Mouse (Mus musculus) liver, embryonic 15.5 days (tissue): Measurements from ENCODE around the gene B3galt6. TPM values are rescaled to one million over a fixed set of nuclear protein-coding genes. Genes with fewer than 3 reads are reported as not detected.

ENCODE experiments used
- ATAC-seq: fragments of 200-750 bp; cut with Nextera tagmentation; 2 replicates; pipeline ENCODE4 v1.8.0; 2017; ENCODE audit warnings: moderate number of reproducible peaks, mild to moderate bottlenecking, moderate library complexity; ENCODE audit not compliant: insufficient read depth
- H3K27ac ChIP-seq: fragments of 300-500 bp; sonication (generic); replicated peaks from 2 replicates; pipeline ENCODE4 v1.5.1; 2015; ENCODE audit warnings: mild to moderate bottlenecking, inconsistent platforms
- H3K27me3 ChIP-seq: fragments of 300-500 bp; sonication (generic); 2 replicates; pipeline ENCODE4 v1.6.1; 2015; ENCODE audit warnings: mild to moderate bottlenecking, inconsistent platforms
- H3K36me3 ChIP-seq: fragments of 300-500 bp; sonication (generic); replicated peaks from 2 replicates; pipeline ENCODE4 v1.6.1; 2015; ENCODE audit warnings: moderate library complexity, mild to moderate bottlenecking, inconsistent platforms
- H3K4me1 ChIP-seq: fragments of 300-500 bp; sonication (generic); replicated peaks from 2 replicates; pipeline ENCODE4 v1.6.1; 2015; ENCODE audit warnings: inconsistent platforms
- H3K4me2 ChIP-seq: fragments of 300-500 bp; sonication (generic); 2 replicates; pipeline ENCODE4 v1.6.1; 2015; ENCODE audit warnings: moderate library complexity, mild to moderate bottlenecking, inconsistent platforms
- H3K4me3 ChIP-seq: fragments of 300-500 bp; sonication (generic); replicated peaks from 2 replicates; pipeline ENCODE4 v1.5.1; 2015; ENCODE audit warnings: mild to moderate bottlenecking, inconsistent platforms
- H3K9ac ChIP-seq: fragments of 300-500 bp; sonication (generic); 2 replicates; pipeline ENCODE4 v1.6.1; 2015; ENCODE audit warnings: moderate library complexity, mild to moderate bottlenecking, inconsistent platforms
- H3K9me3 ChIP-seq: fragments of 300-500 bp; sonication (generic); replicated peaks from 2 replicates; pipeline ENCODE4 v1.6.1; 2016; ENCODE audit warnings: inconsistent platforms
- WGBS: fragments of 180-500 bp; shearing (Covaris S2); methylation state at CpG from one replicate; pipeline ENCODE4 v1.1.7; 2015; ENCODE audit warnings: mixed read lengths; ENCODE audit not compliant: insufficient replicate concordance; 5-methylcytosine and 5-hydroxymethylcytosine counted together
- polyA plus RNA-seq: library from polyadenylated mRNA; unstranded; fragments of >200 nt; fragmentation: Nextera tagmentation; extraction: Ambion mirVana; gene quantifications from 2 replicates; pipeline ENCODE4 v1.2.1, GENCODE M21; 2015

The B3galt6 gene
- polyA plus RNA-seq, 1 experiment from 2014 or later = 4.4 TPM

GRCm38 (mm10) chr4:155991908-155992230 lies 580 bp downstream of the B3galt6 start:
- Histone ChIP-seq H3K36me3 (peaks cover 10% of the 10 kb centered on the region), H3K4me1 (peaks cover 70% of the 10 kb centered on the region), H3K4me3 (peak overlapping the region; percentile 98), H3K27ac (peak overlapping the region; percentile 99), H3K9me3 (no peaks in the 10 kb centered on the region), H3K27me3 (no peaks in the 10 kb centered on the region), H3K4me2 (peak overlapping the region; percentile 100), H3K9ac (peak overlapping the region; percentile 82)
- no peak for ATAC-seq
- 18% methylated on average over 37 of the region's 37 CpGs for WGBS

- Histone ChIP-seq H3K4me2 (peak overlapping the region; percentile 100), H3K27ac (peak overlapping the region; percentile 99), H3K9me3 (no peaks in the 10 kb centered on the region), H3K4me3 (peak overlapping the region; percentile 98), H3K4me1 (peaks cover 70% of the 10 kb centered on the region), H3K36me3 (peaks cover 5% of the 10 kb centered on the region), H3K27me3 (no peaks in the 10 kb centered on the region), H3K9ac (peak overlapping the region; percentile 82)
- ATAC-seq = no peak
- WGBS = 65% methylated on average over 22 of the region's 22 CpGs
These were observed 1.1 kb downstream of the B3galt6 start for GRCm38 (mm10) chr4:155991211-155991907.

GRCm38 (mm10) chr4:155983788-155984187 lies 8.7 kb downstream of the B3galt6 start:
- H3K27ac ChIP-seq = no peak overlapping the region
- WGBS = 40% methylated on average over 2 of the region's 2 CpGs
- H3K4me2 ChIP-seq = no peak overlapping the region
- peaks cover 3% of the 10 kb centered on the region; the same call in 1 of the 2 replicates for H3K27me3 ChIP-seq
- H3K4me1 ChIP-seq = peaks cover 23% of the 10 kb centered on the region
- no peak overlapping the region for H3K9ac ChIP-seq
- no peaks in the 10 kb centered on the region for H3K36me3 ChIP-seq
- ATAC-seq = no peak
- no peak overlapping the region for H3K4me3 ChIP-seq
- H3K9me3 ChIP-seq = no peaks in the 10 kb centered on the region

GRCm38 (mm10) chr4:155981436-155982082 lies 10.9 kb downstream of the B3galt6 start:
- no peaks in the 10 kb centered on the region for H3K36me3 ChIP-seq
- H3K4me3 ChIP-seq = no peak overlapping the region
- H3K27ac ChIP-seq = no peak overlapping the region
- 37% methylated on average over 12 of the region's 12 CpGs for WGBS
- peaks cover 3% of the 10 kb centered on the region; the same call in 1 of the 2 replicates for H3K27me3 ChIP-seq
- H3K9me3 ChIP-seq = no peaks in the 10 kb centered on the region
- no peak overlapping the region for H3K4me2 ChIP-seq
- peaks cover 8% of the 10 kb centered on the region; the same call in 1 of the 2 replicates for H3K4me1 ChIP-seq
- ATAC-seq = no peak
- no peak overlapping the region for H3K9ac ChIP-seq

GRCm38 (mm10) chr4:155973239-155973638 lies 19.2 kb downstream of the B3galt6 start:
- H3K9ac ChIP-seq = no peak overlapping the region
- H3K27ac ChIP-seq = no peak overlapping the region
- 79% methylated on average over 2 of the region's 2 CpGs for WGBS
- H3K27me3 ChIP-seq = no peaks in the 10 kb centered on the region
- H3K9me3 ChIP-seq = no peaks in the 10 kb centered on the region
- H3K36me3 ChIP-seq = no peaks in the 10 kb centered on the region
- ATAC-seq = no peak
- no peak overlapping the region for H3K4me3 ChIP-seq
- H3K4me1 ChIP-seq = peaks cover 23% of the 10 kb centered on the region
- no peak overlapping the region for H3K4me2 ChIP-seq

- ATAC-seq = no peak
- Histone ChIP-seq H3K4me2 (no peak overlapping the region), H3K9me3 (no peaks in the 10 kb centered on the region), H3K27ac (no peak overlapping the region), H3K36me3 (0 out of 2 replicates have a peak, but pooled peaks cover 1% of the 10 kb centered on the region), H3K27me3 (no peaks in the 10 kb centered on the region), H3K4me3 (no peak overlapping the region), H3K4me1 (peaks cover 27% of the 10 kb centered on the region), H3K9ac (no peak overlapping the region)
- WGBS = 74% methylated on average over 6 of the region's 6 CpGs
These were observed 19.8 kb downstream of the B3galt6 start for GRCm38 (mm10) chr4:155972651-155973050.

GRCm38 (mm10) chr4:155970286-155970685 lies 22.2 kb downstream of the B3galt6 start:
- no peak for ATAC-seq

GRCm38 (mm10) chr4:155969043-155969653 lies 23.3 kb downstream of the B3galt6 start:
- H3K4me3 ChIP-seq = peak overlapping the region; percentile 15; the same call in 1 of the 2 replicates
- WGBS = 39% methylated on average over 13 of the region's 13 CpGs

More at GRCm38 (mm10) chr4:155970286-155970685, 22.2 kb downstream of the B3galt6 start:
- H3K36me3 ChIP-seq = peaks cover 20% of the 10 kb centered on the region
- no peaks in the 10 kb centered on the region for H3K9me3 ChIP-seq
- H3K4me3 ChIP-seq = no peak overlapping the region
- H3K4me2 ChIP-seq = no peak overlapping the region
- H3K4me1 ChIP-seq = peaks cover 44% of the 10 kb centered on the region
- H3K27me3 ChIP-seq = no peaks in the 10 kb centered on the region
- 68% methylated on average over 5 of the region's 5 CpGs for WGBS
- no peak overlapping the region for H3K9ac ChIP-seq
- H3K27ac ChIP-seq = peak overlapping the region; percentile 35; the same call in 1 of the 2 replicates

GRCm38 (mm10) chr4:155964396-155964795 lies 28.1 kb downstream of the B3galt6 start:
- WGBS = 78% methylated on average over 11 of the region's 11 CpGs
- no peak for ATAC-seq
- Histone ChIP-seq H3K27me3 (no peaks in the 10 kb centered on the region), H3K4me3 (no peak overlapping the region), H3K27ac (peak overlapping the region; percentile 75; the same call in 1 of the 2 replicates), H3K9me3 (no peaks in the 10 kb centered on the region), H3K36me3 (peaks cover 37% of the 10 kb centered on the region), H3K9ac (peak overlapping the region; percentile 21; the same call in 1 of the 2 replicates), H3K4me1 (peaks cover 82% of the 10 kb centered on the region), H3K4me2 (peak overlapping the region; percentile 97)

More at GRCm38 (mm10) chr4:155969043-155969653, 23.3 kb downstream of the B3galt6 start:
- H3K27me3 ChIP-seq = no peaks in the 10 kb centered on the region
- H3K27ac ChIP-seq = peak overlapping the region; percentile 69
- H3K36me3 ChIP-seq = peaks cover 28% of the 10 kb centered on the region
- H3K9me3 ChIP-seq = no peaks in the 10 kb centered on the region
- H3K4me1 ChIP-seq = peaks cover 55% of the 10 kb centered on the region
- peak overlapping the region; percentile 26; the same call in 1 of the 2 replicates for H3K9ac ChIP-seq
- peak overlapping the region; percentile 65 for H3K4me2 ChIP-seq
- ATAC-seq = peak; percentile 78

GRCm38 (mm10) chr4:155963106-155963505 lies 29.3 kb downstream of the B3galt6 start:
- Histone ChIP-seq H3K9me3 (no peaks in the 10 kb centered on the region), H3K4me2 (peak overlapping the region; percentile 97), H3K36me3 (peaks cover 45% of the 10 kb centered on the region), H3K27ac (peak overlapping the region; percentile 75), H3K9ac (peak overlapping the region; percentile 66), H3K27me3 (no peaks in the 10 kb centered on the region), H3K4me3 (peak overlapping the region; percentile 68), H3K4me1 (peaks cover 71% of the 10 kb centered on the region)
- peak; percentile 3; the same call in 1 of the 2 replicates for ATAC-seq
- WGBS = 36% methylated on average over 7 of the region's 7 CpGs
